Mouse (Mus musculus): ENCODE results near the gene Nrn1l.

- TF ChIP-seq CTCF (IDR thresholded peaks at IDR 0.05) = no peak
- TF ChIP-seq EP300 (IDR thresholded peaks at IDR 0.05) = no peak
Observed at GRCm38 (mm10) chr8:105932525-105932924, 39.2 kb downstream of the Nrn1l start.
